Mouse (Mus musculus) left cerebral cortex, adult 18-20 months (tissue): ENCODE results near the gene Avp. TPM values are rescaled to one million over a fixed set of nuclear protein-coding genes. Genes with fewer than 3 reads are reported as not detected.

ENCODE experiments used
- DNase-seq, 2 experiments: peaks; one replicate each; pipeline ENCODE4 v3.0.0; 2021 to 2022; ENCODE audit warnings: low spot score in 2 of 2, mixed read lengths in 1 of 2
- microRNA-seq, 2 experiments: library from miRNA; unstranded; fragments of <30 nt; microRNA quantifications; one replicate each; pipeline ENCODE4 v1.2.0; 2021
- total RNA-seq, 2 experiments: library from RNA; stranded (reverse); gene quantifications; 2 replicates each; pipeline ENCODE4 v1.2.3; 2021

Gene Avp
- total RNA-seq, 2 experiments from 2014 or later, result 0.87 to 1.2 TPM

DNA sequence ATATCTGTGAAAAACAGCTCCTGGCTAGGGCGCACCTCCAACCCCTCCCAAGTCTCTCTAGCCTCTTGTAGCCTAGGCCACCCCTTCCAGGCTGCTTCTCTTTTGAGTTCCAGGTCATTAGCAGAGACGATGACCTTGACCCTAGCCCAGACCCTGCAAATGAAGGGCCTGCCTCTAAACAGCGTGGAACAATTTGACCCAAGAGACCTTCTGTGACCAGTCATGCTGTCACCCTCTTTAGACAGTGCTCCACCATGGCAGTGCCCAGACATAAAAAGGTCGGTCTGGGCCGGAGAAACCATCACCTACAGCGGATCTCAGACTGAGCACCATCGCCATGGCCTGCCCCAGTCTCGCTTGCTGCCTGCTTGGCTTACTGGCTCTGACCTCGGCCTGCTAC lies 6.5 kb downstream of the Avp start, which contains the start of gene Oxt:
Gene Oxt (plus strand): TSS at position 301 of the 400 bp plus-strand sequence.
- DNase-seq, result no peak

GRCm38 (mm10) chr2:130574960-130575359 lies 7.4 kb downstream of the Avp start:
- DNase-seq, result no peak

GRCm38 (mm10) chr2:130569926-130570325 lies 12.4 kb downstream of the Avp start:
- no peak for DNase-seq

GRCm38 (mm10) chr2:130568921-130569320 lies 13.4 kb downstream of the Avp start:
- DNase-seq, result no peak

DNA sequence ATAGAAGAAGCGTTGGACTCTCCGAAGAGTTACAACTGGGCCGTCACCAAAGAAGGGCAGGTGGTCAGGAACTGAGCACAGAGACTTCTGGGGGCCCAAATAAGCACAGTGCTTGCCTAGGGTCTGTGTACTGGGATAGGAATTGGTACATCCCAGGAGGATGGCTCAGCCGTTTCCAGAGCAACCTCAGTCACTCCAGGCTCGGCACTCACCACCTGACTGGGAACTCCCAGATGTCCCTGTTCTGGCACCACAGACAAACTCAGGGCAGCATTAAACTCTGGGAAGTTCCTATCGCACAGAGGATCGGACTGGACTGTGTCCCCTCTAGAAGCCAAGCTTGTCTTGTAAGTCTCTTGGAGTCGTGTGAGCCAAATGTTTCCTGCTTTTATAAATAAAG lies 17.4 kb downstream of the Avp start:
- DNase-seq, result no peak

GRCm38 (mm10) chr2:130564063-130564462 lies 18.3 kb downstream of the Avp start:
- peak in 1 of 2 experiments; percentile 35 for DNase-seq

GRCm38 (mm10) chr2:130563212-130564055 lies 18.9 kb downstream of the Avp start, which contains the start of gene Mrps26:
Mrps26 (plus strand) TSS chr2:130563742.
- DNase-seq, result peak; percentile 91 to 96

DNA sequence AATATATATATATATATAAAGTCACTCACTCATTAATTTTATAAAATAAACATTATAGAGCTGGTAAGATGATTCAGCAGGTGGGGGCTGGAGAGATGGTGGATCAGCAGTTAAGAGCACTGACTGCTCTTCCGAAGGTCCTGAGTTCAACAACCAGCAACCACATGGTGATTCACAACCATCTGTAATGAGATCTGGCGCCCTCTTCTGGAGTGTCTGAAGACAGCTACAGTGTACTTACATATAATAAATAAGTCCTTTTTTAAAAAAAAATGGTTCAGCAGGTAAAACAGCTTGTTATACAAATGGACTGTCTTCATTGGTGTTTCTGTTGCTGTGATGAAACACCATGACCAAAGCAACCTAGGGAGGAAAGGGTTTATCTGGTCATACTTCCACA lies 24.3 kb downstream of the Avp start:
- DNase-seq, result no peak

- DNase-seq, result no peak
These were observed 24.9 kb downstream of the Avp start for GRCm38 (mm10) chr2:130557462-130557861.

DNA sequence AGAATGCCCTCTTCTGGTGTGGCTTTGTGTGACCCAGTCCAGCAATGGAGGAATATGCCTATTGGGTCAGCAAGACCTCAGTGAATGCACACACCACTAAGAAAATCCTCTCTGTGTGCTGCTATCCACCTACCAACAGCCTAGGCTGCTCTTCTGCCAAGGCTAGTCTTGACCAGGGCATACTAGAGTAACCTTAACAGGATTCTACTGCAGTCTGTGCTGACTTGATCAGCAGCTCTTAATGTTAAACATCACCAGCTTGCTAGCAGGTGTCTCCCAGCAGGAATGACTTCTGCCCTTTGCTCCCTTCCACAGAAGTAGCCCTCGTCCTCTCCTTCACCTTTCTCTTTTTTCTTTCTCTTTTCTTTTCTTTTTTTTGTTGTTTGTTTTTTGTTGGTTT lies 26.1 kb downstream of the Avp start:
- DNase-seq, result no peak

- DNase-seq, result no peak
These were observed 27.5 kb downstream of the Avp start for GRCm38 (mm10) chr2:130554841-130555240.

DNA sequence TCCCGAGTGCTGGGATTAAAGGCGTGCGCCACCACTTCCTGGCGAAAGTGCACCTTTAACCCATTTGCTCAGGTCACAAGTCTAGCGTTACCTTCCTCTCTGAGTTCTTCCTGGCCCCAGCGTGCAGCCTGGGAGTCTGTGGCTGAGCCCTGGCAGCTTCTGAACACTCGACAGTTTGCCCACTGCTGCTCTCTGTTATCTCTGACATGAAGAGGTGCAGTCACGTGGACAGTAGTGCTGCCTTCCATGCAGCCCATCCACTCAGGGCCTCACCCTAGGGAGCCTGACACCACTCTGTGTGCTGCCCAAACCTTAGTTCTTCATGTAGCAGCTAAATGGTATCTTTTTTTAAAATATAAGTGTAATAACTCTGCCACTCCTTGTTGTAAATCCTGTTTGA lies 35.4 kb downstream of the Avp start:
- no peak for DNase-seq

- no peak for DNase-seq
These were observed 42.1 kb downstream of the Avp start for GRCm38 (mm10) chr2:130540266-130540665.

- no peak for DNase-seq
These were observed 43.3 kb downstream of the Avp start for GRCm38 (mm10) chr2:130538876-130539546.

- DNase-seq, result no peak
These were observed 45.5 kb downstream of the Avp start for GRCm38 (mm10) chr2:130536890-130537289.

- DNase-seq, result no peak
These were observed 47.3 kb downstream of the Avp start for GRCm38 (mm10) chr2:130535017-130535416.

DNA sequence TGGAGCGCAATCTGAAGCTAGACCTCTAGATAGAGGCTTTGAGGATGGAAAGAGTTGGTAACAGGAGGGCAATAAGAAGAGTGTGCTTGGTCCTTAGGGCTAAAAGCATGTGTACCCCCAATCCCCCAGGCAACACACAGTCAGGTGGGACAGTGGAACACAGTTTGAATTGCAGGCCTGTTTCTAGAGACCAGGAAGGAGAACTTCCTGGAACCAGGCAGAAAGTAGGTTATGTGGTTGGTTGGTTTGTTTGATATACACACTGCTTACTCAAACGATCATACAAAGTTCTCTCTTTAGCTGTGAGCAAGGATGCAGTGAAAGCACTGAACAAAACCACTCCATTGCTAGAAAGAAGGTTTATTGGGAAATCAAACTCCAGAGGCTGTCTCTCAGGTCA lies 50.2 kb downstream of the Avp start:
- no peak for DNase-seq

Small RNA genes lying within 50 kb of the gene (microRNA-seq; reads per million reads assigned to microRNA genes)
- gene Gm23876, result 0 reads per million in 2 experiments

Other genes with a start within 250 kb of the Avp start
- 1 to 10 TPM; 6.1 to 7.8 TPM for gene Cpxm1, start 185.0 kb downstream of the Avp start, total RNA-seq
- gene Gm28372, start 177.3 kb downstream of the Avp start, total RNA-seq, result not detected
- not detected for gene 1700020A23Rik, start 177.3 kb downstream of the Avp start, total RNA-seq
- gene Tmem239, start 176.1 kb downstream of the Avp start, total RNA-seq, result not detected
- 10 to 100 TPM; 88.2 to 88.6 TPM for gene Vps16, start 158.2 kb downstream of the Avp start, total RNA-seq
- gene Pced1a, start 157.9 kb downstream of the Avp start, total RNA-seq, result 10 to 100 TPM; 19.5 to 22.1 TPM
- 100 to 1,000 TPM; 214 to 229 TPM for gene Ptpra, start 132.3 kb downstream of the Avp start, total RNA-seq
- 10 to 100 TPM; 71.0 to 75.4 TPM for gene Mrps26, start 18.8 kb downstream of the Avp start, total RNA-seq
- not detected for gene Oxt, start 6.4 kb downstream of the Avp start, total RNA-seq
- 10 to 100 TPM in 1 of 2 experiments, 1 to 10 TPM in 1; 7.8 to 13.4 TPM for gene Fastkd5, start 47.5 kb upstream of the Avp start, total RNA-seq
- gene Ubox5, start 47.5 kb upstream of the Avp start, total RNA-seq, result 10 to 100 TPM in 1 of 2 experiments, 1 to 10 TPM in 1; 8.2 to 10.7 TPM
- 100 to 1,000 TPM; 193 to 229 TPM for gene Lzts3, start 60.2 kb upstream of the Avp start, total RNA-seq
- 100 to 1,000 TPM; 102 to 109 TPM for gene Ddrgk1, start 82.1 kb upstream of the Avp start, total RNA-seq
- gene Itpa, start 85.1 kb upstream of the Avp start, total RNA-seq, result 10 to 100 TPM; 34.9 to 38.2 TPM
- gene Slc4a11, start 115.0 kb upstream of the Avp start, total RNA-seq, result 1 to 10 TPM; 2.1 to 4.4 TPM